Mouse (Mus musculus) embryonic facial prominence, embryonic 11.5 days (tissue): ENCODE data around the gene Npas1. TPM values are rescaled to one million over a fixed set of nuclear protein-coding genes. Genes with fewer than 3 reads are reported as not detected.

Source experiments
- ATAC-seq: fragments of 200-750 bp; cut with Nextera tagmentation; replicated peaks from 2 replicates; pipeline ENCODE4 v1.8.0; 2017; ENCODE audit warnings: low read depth; ENCODE audit not compliant: insufficient number of reproducible peaks, low FRiP score, low TSS enrichment
- DNase-seq: peaks from one replicate; pipeline ENCODE4 v3.0.0-alpha.2; 2015; ENCODE audit warnings: low spot score
- H3K27ac ChIP-seq: fragments of 300-500 bp; sonication (generic); replicated peaks from 2 replicates; pipeline ENCODE4 v1.5.1; 2014; ENCODE audit warnings: mild to moderate bottlenecking, low read depth, low read length, control low read depth
- H3K27me3 ChIP-seq: fragments of 300-500 bp; sonication (generic); 2 replicates; pipeline ENCODE4 v1.6.1; 2014; ENCODE audit warnings: mild to moderate bottlenecking, low read length, moderate library complexity, mixed read lengths; ENCODE audit not compliant: control insufficient read depth, insufficient read depth
- H3K36me3 ChIP-seq: fragments of 300-500 bp; sonication (generic); replicated peaks from 2 replicates; pipeline ENCODE4 v1.6.1; 2014; ENCODE audit warnings: low read depth, mild to moderate bottlenecking, low read length, moderate library complexity, mixed read lengths; ENCODE audit not compliant: control insufficient read depth, insufficient read depth
- H3K4me1 ChIP-seq: fragments of 300-500 bp; sonication (generic); 2 replicates; pipeline ENCODE4 v1.6.1; 2014; ENCODE audit warnings: low read length, mixed read lengths; ENCODE audit not compliant: control insufficient read depth, insufficient read depth
- H3K4me2 ChIP-seq: fragments of 300-500 bp; sonication (generic); 2 replicates; pipeline ENCODE4 v1.6.1; 2014; ENCODE audit warnings: low read depth, mild to moderate bottlenecking, control low read depth, low read length, moderate library complexity
- H3K4me3 ChIP-seq: fragments of 300-500 bp; sonication (generic); 2 replicates; pipeline ENCODE4 v1.5.1; 2014; ENCODE audit warnings: low read depth, low read length, control low read depth
- H3K9ac ChIP-seq: fragments of 300-500 bp; sonication (generic); replicated peaks from 2 replicates; pipeline ENCODE4 v1.6.1; 2014; ENCODE audit warnings: mild to moderate bottlenecking, control low read depth, low read length
- H3K9me3 ChIP-seq: fragments of 300-500 bp; sonication (generic); replicated peaks from 2 replicates; pipeline ENCODE4 v1.6.1; 2016; ENCODE audit warnings: mild to moderate bottlenecking, low read length, inconsistent platforms, mixed read lengths; ENCODE audit not compliant: control insufficient read depth
- WGBS: fragments of 180-500 bp; shearing (Covaris S2); extraction: QIAGEN DNeasy Blood & Tissue Kit; methylation state at CpG from one replicate; pipeline ENCODE4 v1.1.7; 2014; 5-methylcytosine and 5-hydroxymethylcytosine counted together
- polyA plus RNA-seq: library from polyadenylated mRNA; unstranded; fragments of >200 nt; fragmentation: Nextera tagmentation; extraction: Ambion mirVana; gene quantifications from 2 replicates; pipeline ENCODE4 v1.2.1, GENCODE M21; 2014

Npas1 gene
- polyA plus RNA-seq, 1 experiment from 2014 or later = 0.25 TPM

- Histone ChIP-seq H3K27ac (no peak overlapping the region), H3K27me3 (no peaks in the 10 kb centered on the region), H3K36me3 (no peaks in the 10 kb centered on the region), H3K9ac (no peak overlapping the region), H3K9me3 (no peaks in the 10 kb centered on the region), H3K4me1 (no peaks in the 10 kb centered on the region), H3K4me3 (no peak overlapping the region), H3K4me2 (no peak overlapping the region)
- ATAC-seq (no peak), DNase-seq (no peak)
These were observed 11.3 kb upstream of the Npas1 start for GRCm38 (mm10) chr7:16488816-16489215.

GRCm38 (mm10) chr7:16476600-16476989, 933 bp downstream of the Npas1 start:
- DNase-seq = peak; percentile 56
- Histone ChIP-seq H3K4me2 (peak overlapping the region; percentile 57), H3K27ac (no peak overlapping the region), H3K4me3 (peak overlapping the region; percentile 32), H3K36me3 (no peaks in the 10 kb centered on the region), H3K9ac (no peak overlapping the region), H3K27me3 (peaks cover 57% of the 10 kb centered on the region), H3K4me1 (peaks cover 3% of the 10 kb centered on the region; the same call in 1 of the 2 replicates), H3K9me3 (no peaks in the 10 kb centered on the region)
- ATAC-seq = peak; percentile 32; the same call in 1 of the 2 replicates
- WGBS = under 1% methylated on average over 34 of the region's 34 CpGs

GRCm38 (mm10) chr7:16475764-16476599, 1.5 kb downstream of the Npas1 start:
- no peak overlapping the region for H3K27ac ChIP-seq
- no peak for ATAC-seq
- peak overlapping the region; percentile 32 for H3K4me3 ChIP-seq
- DNase-seq = no peak
- WGBS = 1% methylated on average over 56 of the region's 59 CpGs
- H3K36me3 ChIP-seq = no peaks in the 10 kb centered on the region
- H3K4me2 ChIP-seq = peak overlapping the region; percentile 57
- H3K27me3 ChIP-seq = peaks cover 62% of the 10 kb centered on the region
- no peaks in the 10 kb centered on the region for H3K9me3 ChIP-seq
- no peak overlapping the region for H3K9ac ChIP-seq
- H3K4me1 ChIP-seq = peaks cover 3% of the 10 kb centered on the region; the same call in 1 of the 2 replicates

GRCm38 (mm10) chr7:16475321-16475720, 2.2 kb downstream of the Npas1 start:
- Histone ChIP-seq H3K4me1 (peaks cover 3% of the 10 kb centered on the region; the same call in 1 of the 2 replicates), H3K27ac (no peak overlapping the region), H3K36me3 (no peaks in the 10 kb centered on the region), H3K4me3 (peak overlapping the region; percentile 10; the same call in 1 of the 2 replicates), H3K27me3 (peaks cover 62% of the 10 kb centered on the region), H3K9ac (no peak overlapping the region), H3K9me3 (no peaks in the 10 kb centered on the region), H3K4me2 (peak overlapping the region; percentile 23; the same call in 1 of the 2 replicates)
- ATAC-seq (no peak), DNase-seq (no peak)
- 3% methylated on average over 22 of the region's 23 CpGs for WGBS

- Histone ChIP-seq H3K4me1 (peaks cover 3% of the 10 kb centered on the region; the same call in 1 of the 2 replicates), H3K4me3 (peak overlapping the region; percentile 18; the same call in 1 of the 2 replicates), H3K9ac (no peak overlapping the region), H3K27ac (no peak overlapping the region), H3K4me2 (peak overlapping the region; percentile 21; the same call in 1 of the 2 replicates), H3K36me3 (no peaks in the 10 kb centered on the region), H3K9me3 (no peaks in the 10 kb centered on the region), H3K27me3 (peaks cover 62% of the 10 kb centered on the region)
- DNase-seq (no peak), ATAC-seq (no peak)
- WGBS = 4% methylated on average over 33 of the region's 33 CpGs
These were observed 3.1 kb downstream of the Npas1 start for GRCm38 (mm10) chr7:16474445-16474844.

- Histone ChIP-seq H3K4me1 (peaks cover 3% of the 10 kb centered on the region; the same call in 1 of the 2 replicates), H3K4me3 (no peak overlapping the region), H3K27ac (no peak overlapping the region), H3K27me3 (peaks cover 62% of the 10 kb centered on the region), H3K4me2 (no peak overlapping the region), H3K9me3 (no peaks in the 10 kb centered on the region), H3K9ac (no peak overlapping the region), H3K36me3 (no peaks in the 10 kb centered on the region)
- ATAC-seq (no peak), DNase-seq (no peak)
- WGBS = 47% methylated on average over 8 of the region's 8 CpGs
These were observed 3.7 kb downstream of the Npas1 start for GRCm38 (mm10) chr7:16473847-16474246.

GRCm38 (mm10) chr7:16472116-16472709, 5.3 kb downstream of the Npas1 start:
- no peak overlapping the region for H3K9ac ChIP-seq
- no peaks in the 10 kb centered on the region for H3K36me3 ChIP-seq
- no peak overlapping the region for H3K4me3 ChIP-seq
- H3K4me2 ChIP-seq = no peak overlapping the region
- WGBS = 2% methylated on average over 17 of the region's 17 CpGs
- H3K4me1 ChIP-seq = peaks cover 3% of the 10 kb centered on the region
- ATAC-seq (no peak), DNase-seq (no peak)
- H3K27ac ChIP-seq = no peak overlapping the region
- peaks cover 57% of the 10 kb centered on the region for H3K27me3 ChIP-seq
- no peaks in the 10 kb centered on the region for H3K9me3 ChIP-seq

- ATAC-seq (no peak), DNase-seq (peak; percentile 51)
- no peak overlapping the region for H3K4me3 ChIP-seq
- no peak overlapping the region for H3K27ac ChIP-seq
- H3K9me3 ChIP-seq = no peaks in the 10 kb centered on the region
- 36% methylated on average over 9 of the region's 9 CpGs for WGBS
- peaks cover 3% of the 10 kb centered on the region for H3K4me1 ChIP-seq
- no peak overlapping the region for H3K9ac ChIP-seq
- H3K27me3 ChIP-seq = peaks cover 50% of the 10 kb centered on the region
- H3K4me2 ChIP-seq = no peak overlapping the region
- no peaks in the 10 kb centered on the region for H3K36me3 ChIP-seq
These were observed 6.0 kb downstream of the Npas1 start for GRCm38 (mm10) chr7:16471549-16471948.
